Mouse (Mus musculus) layer of hippocampus, postnatal 14 days (tissue): ENCODE results near the gene Srsf9. TPM values are rescaled to one million over a fixed set of nuclear protein-coding genes. Genes with fewer than 3 reads are reported as not detected.
A peak's percentile ranks its signal among the peaks of the same experiment; 100 is the strongest.
"Not testable (repeated sequence)": the region's sequence is repeated elsewhere in the genome, so short reads cannot be mapped to it uniquely, and the experiment has no call there.

Source experiments
- DNase-seq, 2 experiments: peaks; one replicate each; pipeline ENCODE4 v3.0.0; 2021 to 2022; ENCODE audit warnings: low spot score in 2 of 2, mixed read lengths in 1 of 2
- long read RNA-seq, 2 experiments: library from polyadenylated mRNA; stranded (forward); transcript quantifications; one replicate each; pipeline ENCODE4 v2.0.0; 2021
- total RNA-seq, 2 experiments: library from RNA; stranded (reverse); gene quantifications; 2 replicates each; pipeline ENCODE4 v1.2.3; 2021

Gene Srsf9
- total RNA-seq = 10 to 100 TPM; 82.0 to 88.2 TPM
- long read RNA-seq, experiment 1, transcript Srsf9-201 (4 exons, 1,162 nt) = major isoform, 44 of 110 reads
- long read RNA-seq, experiment 1, transcript Srsf9-205 (6 exons, 1,392 nt) = minor isoform, 30 of 110 reads
- long read RNA-seq, experiment 1, partial matches to known transcripts = 6 of 110 reads
- long read RNA-seq, experiment 1, other reads (novel, unspliced or antisense) = 30 of 110 reads
- long read RNA-seq, experiment 2, transcript Srsf9-205 (6 exons, 1,392 nt) = minor isoform, 22 of 142 reads
- long read RNA-seq, experiment 2, transcript Srsf9-201 (4 exons, 1,162 nt) = major isoform, 64 of 142 reads
- long read RNA-seq, experiment 2, partial matches to known transcripts = 11 of 142 reads
- long read RNA-seq, experiment 2, other reads (novel, unspliced or antisense) = 45 of 142 reads

DNA sequence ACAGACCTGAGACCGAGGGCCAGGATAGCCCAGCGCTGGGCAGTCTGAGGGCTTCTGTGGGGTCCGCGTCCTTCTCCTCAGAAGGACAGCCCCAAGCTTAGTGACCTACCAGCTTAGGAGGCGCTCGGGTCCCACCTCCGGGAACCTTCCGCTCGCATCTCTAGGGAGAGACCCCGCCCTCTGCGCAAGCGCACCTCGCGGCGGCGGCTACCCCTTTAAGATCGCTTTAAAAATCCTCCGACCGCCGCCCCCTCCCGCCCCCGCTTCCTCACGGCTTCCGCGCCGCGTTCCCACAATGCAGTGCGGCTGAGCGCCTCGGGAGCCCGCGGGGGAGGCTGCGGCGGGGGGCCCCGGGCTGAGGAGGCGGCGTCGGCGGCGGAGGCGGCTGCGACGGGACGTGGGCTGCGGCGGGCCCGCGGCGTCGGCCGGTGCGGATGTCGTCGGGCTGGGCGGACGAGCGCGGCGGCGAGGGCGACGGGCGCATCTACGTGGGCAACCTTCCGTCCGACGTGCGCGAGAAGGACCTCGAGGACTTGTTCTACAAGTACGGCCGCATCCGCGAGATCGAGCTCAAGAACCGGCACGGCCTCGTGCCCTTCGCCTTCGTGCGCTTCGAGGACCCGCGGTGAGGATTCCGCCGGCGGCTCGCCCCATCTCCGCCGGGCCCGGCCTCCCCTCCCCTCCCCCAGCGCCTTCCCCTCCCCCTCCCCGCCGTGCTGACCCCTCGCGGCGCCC is at the start of gene Srsf9:
Gene Srsf9 (plus strand): TSS at position 303 of the 735 bp plus-strand sequence.
- DNase-seq = peak; percentile 94 to 95

DNA sequence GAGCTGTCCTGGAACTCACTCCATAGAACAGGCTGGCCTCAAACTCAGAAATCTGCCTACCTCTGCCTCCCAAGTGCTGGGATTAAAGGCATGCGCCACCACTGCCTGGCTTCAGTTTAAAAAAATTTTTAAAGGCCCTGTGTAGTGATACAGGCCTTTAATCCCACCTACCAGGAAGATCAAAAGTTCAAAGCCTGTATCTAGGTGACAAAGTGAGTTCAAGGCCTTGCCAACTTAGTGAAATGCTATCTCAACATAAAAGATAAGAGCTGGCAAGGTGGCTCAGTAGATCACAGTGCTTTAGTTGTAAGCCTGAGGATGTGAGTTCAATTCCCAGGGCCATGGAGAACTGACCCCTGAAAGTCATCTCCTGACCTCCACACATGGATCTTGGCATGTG is 48.9 kb upstream of the Srsf9 start:
- no peak for DNase-seq

DNA sequence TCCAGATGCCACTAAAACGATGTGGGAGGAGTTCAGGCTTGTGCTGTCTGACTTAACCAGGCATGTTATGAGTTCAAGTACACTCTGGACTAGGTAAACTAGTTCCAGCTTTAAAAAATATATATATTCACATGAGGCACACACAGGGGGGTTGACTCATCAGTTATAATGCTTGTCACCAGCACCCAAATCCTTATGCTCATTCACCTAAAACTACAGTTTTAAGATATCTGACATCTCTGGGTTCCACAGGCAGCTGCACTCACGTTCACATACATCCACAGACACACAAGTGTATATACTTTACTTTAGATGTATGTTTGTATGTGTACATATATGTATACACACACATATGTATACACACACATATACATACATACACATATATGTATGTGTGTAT is 48.2 kb upstream of the Srsf9 start:
- no peak for DNase-seq

DNA sequence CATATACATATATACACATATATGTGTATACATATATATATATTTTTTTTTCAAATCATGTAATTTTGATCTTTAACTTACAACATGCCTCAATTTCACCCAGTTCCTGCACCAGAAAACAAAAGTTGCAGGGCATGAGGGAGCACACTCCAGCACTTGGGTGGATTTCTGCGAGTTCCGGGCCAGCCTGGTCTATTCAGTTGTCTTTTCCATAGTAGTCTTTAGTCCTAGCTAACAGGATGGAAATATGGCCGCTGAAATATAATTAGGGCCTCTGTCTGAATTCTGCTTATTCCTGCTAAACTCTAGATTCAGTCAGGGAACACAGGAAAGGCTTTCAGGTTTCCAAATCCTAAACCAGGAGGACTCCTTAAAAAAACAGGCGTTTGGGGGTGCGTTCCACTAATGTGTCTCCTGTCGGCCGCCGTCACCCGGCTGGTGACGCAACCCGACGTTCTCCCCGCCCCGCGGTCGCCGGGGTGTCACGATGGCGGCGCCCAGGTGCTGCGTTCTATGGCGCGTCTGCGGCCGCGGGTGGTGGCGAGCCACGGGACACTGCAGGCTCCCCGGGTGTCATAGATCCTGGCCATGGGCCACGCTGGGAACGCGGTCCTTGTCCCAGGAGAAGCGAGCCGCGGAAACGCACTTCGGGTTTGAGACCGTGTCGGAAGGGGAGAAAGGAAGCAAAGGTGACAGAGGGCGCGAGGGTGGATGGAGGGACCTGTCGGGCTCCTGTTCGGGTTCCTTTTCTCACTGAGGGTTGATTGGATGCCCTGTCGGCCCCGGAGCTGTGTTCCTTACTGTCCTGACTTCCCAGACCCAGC is 47.5 kb upstream of the Srsf9 start, which contains the start of gene Coq5:
Gene Coq5 (plus strand): TSS at position 441 of the 824 bp plus-strand sequence.
- DNase-seq = peak; percentile 83 to 89

DNA sequence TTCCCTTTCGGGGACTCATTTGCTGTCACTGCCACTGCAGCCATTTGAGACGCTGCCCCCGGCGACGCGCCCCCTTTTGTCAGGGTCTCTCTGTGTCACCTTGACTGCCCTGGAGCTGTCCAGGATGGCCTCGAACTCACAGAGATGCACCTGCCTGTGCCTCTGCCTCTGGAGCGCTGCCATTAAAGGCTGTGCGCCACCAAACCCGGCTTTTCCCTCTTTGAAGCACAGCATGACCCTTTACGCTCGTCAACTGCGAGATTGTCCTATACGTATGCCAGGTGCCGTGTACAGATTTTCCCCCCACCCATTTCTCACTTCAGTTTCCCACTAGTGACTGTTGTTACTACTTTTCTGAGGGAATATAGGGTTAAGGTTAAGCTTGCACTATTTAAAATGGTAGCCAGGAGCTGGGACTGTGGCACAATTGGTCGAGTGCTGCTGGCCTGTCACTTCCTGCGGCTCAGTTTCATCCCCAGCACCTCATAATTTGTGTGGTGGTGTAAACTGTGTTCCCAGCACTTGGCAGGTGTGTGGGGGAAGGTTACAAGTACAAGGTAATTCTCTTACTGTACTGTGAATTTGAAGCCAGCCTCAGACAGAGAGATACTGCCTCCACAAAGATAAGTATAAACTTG is 46.8 kb upstream of the Srsf9 start:
- no peak for DNase-seq

DNA sequence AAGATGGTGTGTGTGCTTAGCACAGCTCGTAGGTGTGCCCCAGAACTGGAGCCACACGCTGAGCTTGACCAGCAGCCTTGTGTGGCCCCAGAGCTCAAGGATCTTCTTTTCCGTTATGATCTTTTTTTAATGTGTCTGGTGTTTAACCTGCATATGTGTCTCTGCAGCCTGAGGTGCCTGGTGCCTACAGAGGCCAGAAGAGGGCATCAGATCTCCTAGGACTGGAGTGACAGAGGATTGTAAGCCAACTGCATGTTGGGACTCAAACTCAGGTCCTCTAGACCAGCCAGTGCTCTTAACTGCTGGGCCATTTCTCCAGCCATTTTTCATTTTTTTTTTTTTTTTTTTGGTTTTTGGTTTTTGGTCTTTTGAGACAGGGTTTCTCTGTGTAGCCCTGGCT is 42.2 kb upstream of the Srsf9 start:
- DNase-seq = no peak

DNA sequence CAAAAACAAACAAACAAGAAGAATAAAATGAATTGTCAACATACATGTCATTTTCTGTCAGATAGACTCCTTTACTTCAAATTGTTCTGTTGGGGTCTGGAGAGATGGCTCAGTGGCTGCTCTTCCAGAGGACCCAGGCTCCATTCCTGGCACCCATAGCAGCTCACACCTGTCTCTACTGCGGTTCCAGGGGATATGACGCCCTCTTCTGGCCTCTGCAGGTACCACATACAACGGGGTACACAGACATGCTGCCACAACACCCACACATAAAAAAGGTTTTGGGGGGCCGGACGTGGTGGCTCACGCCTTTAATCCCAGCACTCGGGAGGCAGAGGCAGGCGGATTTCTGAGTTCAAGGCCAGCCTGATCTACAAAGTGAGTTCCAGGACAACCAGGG is 32.8 kb upstream of the Srsf9 start:
- DNase-seq = no peak

DNA sequence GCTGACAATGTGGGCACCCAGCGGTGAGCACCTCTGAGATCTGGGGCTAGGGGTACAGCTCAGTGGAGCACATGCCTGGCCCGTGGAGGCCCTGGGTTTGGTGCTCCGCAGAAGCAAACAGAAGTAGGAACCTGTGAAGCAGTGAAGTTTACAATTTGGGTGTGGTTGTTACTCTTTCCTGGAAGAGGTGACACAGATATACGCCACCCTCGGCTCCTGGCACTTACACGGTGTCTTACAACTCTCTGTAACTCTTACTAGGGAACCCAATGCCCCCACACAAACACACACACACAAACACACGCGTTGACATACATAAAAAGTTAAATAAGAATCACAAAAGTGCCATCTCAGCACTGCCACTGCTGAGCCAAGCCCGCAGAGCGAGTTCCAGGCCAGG is 30.6 kb upstream of the Srsf9 start:
- no peak for DNase-seq

DNA sequence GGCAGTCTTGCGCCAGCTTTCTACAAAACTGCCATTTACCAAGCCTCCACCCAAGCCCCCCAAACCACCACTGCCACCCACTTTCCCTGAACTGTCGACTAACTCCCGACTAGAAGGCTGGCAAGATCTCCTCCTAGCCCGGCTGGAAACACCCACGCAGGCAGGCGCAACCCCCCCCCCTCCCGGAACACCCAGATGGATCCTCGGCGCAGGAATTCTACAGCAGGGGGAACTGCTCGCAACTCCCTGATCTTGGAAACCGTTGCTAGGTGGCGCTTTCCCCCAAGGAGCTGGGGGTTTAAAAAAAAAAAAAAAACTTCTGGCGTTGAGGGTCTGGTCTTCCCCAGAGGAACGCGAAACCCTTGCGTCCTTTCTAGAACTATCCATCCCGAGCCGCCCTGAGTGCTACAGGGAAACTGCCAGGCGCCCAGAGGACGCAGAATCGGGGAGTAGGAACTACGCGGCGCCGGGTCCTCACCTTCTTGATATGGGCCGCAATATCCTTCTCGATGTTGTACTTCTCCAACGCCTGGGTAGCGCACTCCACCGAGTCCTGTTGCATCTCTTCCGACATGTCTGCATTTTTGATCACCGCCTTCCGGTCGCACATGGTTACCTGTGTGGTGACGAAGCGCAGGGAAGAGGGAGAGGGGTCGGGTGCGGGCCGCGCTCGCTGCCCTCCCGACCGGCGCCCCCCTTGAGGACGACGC is 26.8 kb upstream of the Srsf9 start:
- peak; percentile 64 to 71 for DNase-seq

DNA sequence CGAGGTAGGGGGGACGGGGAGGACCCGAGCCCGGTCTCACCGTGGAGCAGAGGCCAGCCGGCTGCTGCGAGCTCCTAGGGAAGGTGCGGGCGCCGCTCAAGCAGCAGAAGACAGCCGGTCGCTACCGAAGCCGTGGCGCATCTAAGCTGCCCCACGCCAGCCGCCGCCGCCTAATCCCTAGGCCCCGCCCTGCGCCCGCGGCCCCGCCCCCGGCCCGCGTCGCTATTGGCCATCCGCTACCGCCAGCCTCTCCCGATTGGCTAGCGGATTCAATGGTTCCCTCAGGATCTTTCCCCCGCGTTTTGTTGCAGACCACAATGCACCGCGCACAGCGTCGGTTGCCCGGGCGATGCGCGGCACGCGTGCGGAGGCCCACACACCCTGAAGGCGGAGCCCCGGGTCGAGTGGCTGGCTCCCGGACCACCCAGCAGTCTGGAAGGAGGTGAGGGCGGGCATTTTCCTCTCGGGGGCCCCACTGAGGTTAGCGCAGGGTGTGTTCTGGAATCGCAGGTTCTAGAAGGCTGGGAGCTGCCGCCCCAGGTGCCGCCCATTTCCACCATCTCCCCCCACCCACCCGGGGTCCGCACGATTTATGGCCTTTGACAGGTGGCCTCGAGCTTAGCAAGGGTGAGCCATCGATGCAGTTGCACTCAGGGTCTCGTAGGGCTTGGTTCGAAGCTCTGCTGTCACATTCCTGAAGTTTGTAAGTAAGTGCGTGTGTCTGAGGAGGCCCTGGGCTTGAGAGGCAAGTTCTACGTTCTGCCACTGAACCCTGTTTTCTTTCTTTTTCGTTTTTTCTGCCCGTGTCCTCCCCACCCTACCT is 26.0 kb upstream of the Srsf9 start, which contains the start of gene Dynll1:
Gene Dynll1 (minus strand): TSS at position 208 of the 823 bp plus-strand sequence.
- peak; percentile 100 for DNase-seq

DNA sequence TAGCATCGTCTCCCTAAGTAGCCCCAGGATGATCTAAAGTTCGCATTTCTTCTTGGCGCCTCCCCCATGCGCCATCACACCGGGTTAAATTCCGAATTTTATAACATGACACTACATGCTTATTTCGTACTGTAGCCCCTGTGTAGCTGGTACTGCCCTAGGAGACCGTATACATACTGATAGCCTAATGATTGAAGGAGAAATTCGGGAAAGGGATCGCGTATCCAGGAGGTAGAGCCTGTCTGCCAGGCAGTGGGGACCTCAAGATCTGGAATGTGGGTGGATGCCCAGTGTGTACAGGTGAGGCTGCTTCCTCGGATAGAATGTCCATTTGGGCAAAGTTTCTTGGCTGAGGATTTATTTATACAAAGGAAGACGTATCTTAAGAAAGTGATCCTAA is 25.4 kb upstream of the Srsf9 start:
- DNase-seq = no peak

DNA sequence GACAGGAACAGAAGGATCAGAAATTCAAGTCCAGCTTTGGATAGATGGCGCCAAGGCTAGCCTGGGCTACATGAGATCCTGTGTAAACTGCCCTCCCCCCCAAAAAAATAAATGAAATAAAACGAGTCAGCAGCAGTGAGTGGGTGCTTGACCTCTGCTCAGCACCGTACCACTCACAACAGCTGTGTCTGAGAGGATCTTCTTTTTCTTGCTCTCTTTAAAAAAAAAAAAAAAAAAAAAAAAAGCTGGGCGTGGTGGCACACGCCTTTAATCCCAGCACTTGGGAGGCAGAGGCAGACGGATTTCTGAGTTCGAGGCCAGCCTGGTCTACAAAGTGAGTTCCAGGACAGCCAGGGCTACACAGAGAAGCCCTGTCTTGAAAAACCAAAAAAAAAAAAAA is 24.8 kb upstream of the Srsf9 start:
- DNase-seq = not testable (repeated sequence)

DNA sequence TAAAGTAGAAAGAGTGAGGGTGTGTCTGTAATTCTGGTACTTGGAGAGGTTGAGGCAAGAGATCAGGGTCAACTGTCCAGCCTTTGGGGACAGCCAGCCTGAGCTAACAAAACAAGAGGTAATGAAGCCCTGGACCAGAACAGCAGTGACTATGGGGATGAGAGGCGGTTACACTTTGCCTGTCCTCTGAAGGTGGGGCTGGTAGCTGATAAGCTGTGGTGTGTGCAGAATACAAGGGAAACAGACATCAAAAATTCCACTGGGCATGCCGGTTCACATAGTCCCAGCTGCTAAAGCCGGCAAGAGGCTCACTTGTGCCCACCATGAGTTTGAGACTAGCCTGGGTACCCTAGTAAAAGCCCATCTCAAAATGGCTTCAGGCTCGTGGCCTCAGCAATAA is 14.6 kb upstream of the Srsf9 start:
- no peak for DNase-seq

DNA sequence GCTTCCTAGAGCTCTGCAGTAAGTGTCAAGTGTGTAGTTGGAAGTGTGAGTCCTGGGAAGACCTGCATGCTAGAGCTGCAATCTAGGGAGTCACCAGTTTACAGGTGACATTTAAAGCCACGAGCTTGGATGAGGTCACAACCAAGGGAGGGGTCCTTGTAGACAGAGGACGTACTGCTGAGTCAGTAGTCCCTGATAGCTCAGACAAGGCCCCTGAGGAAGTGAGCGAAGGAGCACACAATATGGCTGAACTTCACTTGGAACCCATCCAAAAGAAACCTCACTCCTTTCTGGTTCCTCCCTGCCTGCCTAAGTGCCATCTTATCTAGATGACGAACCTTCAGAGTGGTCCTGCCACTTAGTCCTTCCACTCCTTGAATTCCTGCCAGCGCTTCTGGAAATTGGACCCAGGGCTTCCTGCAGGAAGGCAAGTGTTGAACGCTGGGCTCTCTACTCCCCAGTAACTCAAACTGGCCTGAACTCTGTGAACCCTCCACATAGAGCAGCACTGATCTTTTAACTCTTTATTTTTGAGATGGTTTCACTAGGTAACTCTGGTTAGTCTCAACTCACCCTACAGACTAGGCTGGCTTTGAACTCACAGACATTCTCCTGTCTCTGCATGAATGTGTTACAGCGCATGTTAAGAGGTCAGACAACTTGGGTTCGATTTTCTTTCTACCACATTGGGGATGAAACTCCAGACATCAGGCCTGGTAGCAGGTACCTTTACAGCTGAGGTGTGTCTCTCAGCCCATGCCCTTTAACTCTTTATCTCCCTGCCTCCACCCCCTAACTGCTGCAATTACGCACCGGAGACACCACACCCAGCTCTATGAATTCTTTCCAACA is 13.9 kb upstream of the Srsf9 start:
- DNase-seq = no peak

DNA sequence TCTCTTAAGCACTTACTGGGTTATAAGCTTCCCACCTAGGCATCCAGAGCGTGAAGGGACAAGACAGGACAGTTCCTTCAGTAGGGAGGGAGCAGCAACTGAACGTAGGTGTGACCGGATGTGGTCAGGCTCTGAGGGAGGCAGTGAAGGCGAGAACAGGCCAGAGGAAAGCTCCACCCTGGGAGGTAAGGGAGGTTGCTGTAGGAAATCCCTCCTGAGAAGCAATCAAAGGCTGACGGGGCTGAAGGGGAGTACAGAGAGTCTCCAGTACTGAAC is 13.4 kb upstream of the Srsf9 start:
- DNase-seq = no peak

DNA sequence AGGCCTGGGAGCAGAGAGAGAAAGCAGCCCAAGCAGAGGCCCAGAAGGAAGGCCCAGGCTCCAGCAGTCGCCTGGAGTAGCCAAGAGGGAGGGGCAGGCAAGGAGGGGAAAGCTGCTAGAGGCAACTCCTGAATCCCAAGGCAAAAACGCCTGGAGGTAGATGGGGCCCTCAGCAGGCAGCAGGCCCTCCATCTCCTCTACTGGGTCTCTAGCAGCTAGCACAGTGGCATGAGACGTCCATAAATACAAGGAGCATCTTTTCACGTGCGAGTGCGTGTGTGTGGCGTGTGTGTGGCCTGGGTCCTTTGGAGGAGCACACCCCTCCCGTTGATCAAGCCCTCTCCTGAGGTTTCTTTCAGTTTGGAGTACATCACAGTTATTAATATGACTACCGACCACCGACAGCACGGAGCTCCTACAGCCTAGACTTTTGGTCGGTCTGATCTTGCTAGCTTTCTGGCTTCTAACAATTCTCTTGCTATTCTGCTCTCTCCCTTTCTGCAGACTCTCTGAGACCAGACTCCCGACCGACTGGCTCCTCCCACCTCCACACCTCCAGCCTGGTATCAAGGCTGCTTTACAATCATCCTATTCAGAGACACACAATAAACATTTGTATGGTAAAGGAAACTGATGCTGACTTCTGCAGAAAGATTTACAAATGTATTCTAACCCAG is 9.9 kb upstream of the Srsf9 start:
- no peak for DNase-seq

DNA sequence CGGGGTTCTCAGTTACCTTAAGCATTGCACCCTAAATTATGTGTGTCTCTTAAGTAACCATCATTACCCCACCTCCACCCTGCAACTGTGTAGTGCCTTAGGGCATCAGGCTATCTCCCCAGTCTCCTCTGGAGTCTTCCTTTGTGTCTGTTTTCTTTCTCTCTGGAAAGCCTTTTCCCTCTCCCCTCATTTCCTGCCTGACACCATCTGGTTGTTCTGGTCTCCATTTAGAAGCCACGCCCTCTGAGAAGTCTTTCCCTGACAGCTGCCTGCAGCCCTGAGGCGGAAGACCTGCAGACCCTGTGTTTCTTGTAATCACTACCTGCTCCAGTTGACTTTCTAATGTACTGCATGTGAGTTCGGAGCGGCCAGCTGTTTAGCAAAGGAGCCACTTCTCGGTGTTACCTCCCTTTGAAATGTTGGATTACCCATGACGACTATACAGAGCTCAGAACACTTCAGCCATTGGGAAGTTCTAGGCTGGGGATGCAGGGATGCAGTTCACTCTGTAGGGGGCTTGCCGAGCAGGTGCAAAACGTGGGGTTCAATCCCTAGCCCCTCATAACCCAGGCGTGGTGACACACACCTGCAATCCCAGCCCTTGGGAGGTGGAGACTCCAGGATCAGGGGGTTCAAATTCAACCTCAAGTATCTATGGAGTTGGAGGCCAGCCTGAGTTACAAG is 9.2 kb upstream of the Srsf9 start:
- no peak for DNase-seq
